Mouse (Mus musculus) kidney, adult 2 months (tissue): ENCODE measurements around the gene Dad1.

ENCODE experiments used
- CTCF ChIP-seq: fragments of 200-500 bp; conservative IDR thresholded peaks from 2 replicates; pipeline ENCODE4 v1.5.1; 2011; ENCODE audit warnings: low read depth, mild to moderate bottlenecking, control low read depth, low read length, moderate library complexity, mixed read lengths; ENCODE audit not compliant: insufficient read depth, insufficient read length
- POLR2A ChIP-seq: fragments of 200-500 bp; IDR thresholded peaks from one replicate; pipeline ENCODE4 v1.6.1; 2011; ENCODE audit warnings: low read depth, low read length, control low read depth

- TF ChIP-seq CTCF (no peak), POLR2A (no peak)
Measured at GRCm38 (mm10) chr14:54192462-54192847, 61.4 kb downstream of the Dad1 start.
